Comparison of ENCODE assay signal across 21 mouse cellular contexts in the genomic region with DNA sequence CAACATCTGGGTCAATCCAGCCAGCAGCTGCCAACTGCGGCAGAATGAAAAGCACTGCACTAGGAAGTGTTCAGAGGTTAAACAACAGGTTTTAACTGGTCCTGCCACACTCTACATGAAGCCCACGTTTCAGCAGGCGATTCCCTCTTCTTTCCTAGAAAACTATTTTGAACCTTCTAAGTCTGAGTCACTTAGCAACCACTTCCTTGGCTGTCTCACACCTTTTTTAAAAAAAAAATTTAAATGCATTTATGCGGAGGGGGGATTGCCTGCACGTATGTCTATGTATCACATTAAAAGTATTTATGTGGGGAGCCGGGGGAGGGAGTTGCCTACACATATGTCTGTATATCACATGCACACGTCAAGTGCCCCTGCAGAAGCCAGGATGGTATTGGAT. TPM values are rescaled to one million over a fixed set of nuclear protein-coding genes. Genes with fewer than 3 reads are reported as not detected.
DNase-seq lines count a peak whose midpoint lies in the region; TF ChIP-seq lines count a peak whose summit lies in the region.
"Had no signal": no experiment of that assay in that cellular context is flagged by ENCODE, and none has a peak within 500 bp of the region (broad histone marks: within the 10 kb centered on the region; RNA-seq: fewer than 3 reads in every experiment).

No protein-coding gene starts in this region.

- no peaks in the 10 kb centered on the region for H3K27me3 ChIP-seq in thymus, adult 2 months (ENCODE audit: control insufficient read depth, insufficient read depth, low read length)
- H3K27me3 ChIP-seq: embryonic facial prominence, embryonic 13.5 days; limb, embryonic 13.5 days; liver, embryonic 13.5 days had no signal

- 0 out of 2 replicates have a peak, but pooled peaks cover 2% of the 10 kb centered on the region for H3K4me1 ChIP-seq in thymus, adult 2 months (replicated peaks; ENCODE audit: control insufficient read depth, insufficient read depth, low read length)

- peak; percentile 44 to 66 for DNase-seq in frontal cortex, adult 2 months (ENCODE audit: extremely low spot score in 1 of 2, low spot score in 1 of 2)
- no peak for DNase-seq in frontal cortex, postnatal 25 days (ENCODE audit: low spot score in 2 of 2)
- DNase-seq in thymus, postnatal 14 days: peak; percentile 24
- no peak for DNase-seq in thymus, adult 2 months
- DNase-seq in left cerebral cortex, postnatal 36 days (ENCODE audit: low spot score in 2 of 2): peak; percentile 14 to 27
- DNase-seq in right cerebral cortex, postnatal 36 days (ENCODE audit: low spot score in 2 of 2): peak; percentile 25 to 29
- no peak for DNase-seq in urinary bladder, postnatal 4 days (ENCODE audit: low spot score in 2 of 2)
- DNase-seq in kidney, postnatal 10 days: no peak
- DNase-seq: adrenal gland, postnatal 10 days; cerebellum, adult 9-11 months; gastrocnemius, postnatal 14 days; heart, adult 2 months; heart, postnatal 4 days; kidney, adult 18-20 months; liver, embryonic 13.5 days; lung, embryonic 14.5 days; lung, postnatal 36 days had no signal

- no peak overlapping the region for H3K4me3 ChIP-seq in thymus, adult 2 months (ENCODE audit: control insufficient read depth, insufficient read depth, low read length)
- H3K4me3 ChIP-seq: embryonic facial prominence, embryonic 13.5 days; heart, adult 2 months; limb, embryonic 13.5 days; liver, embryonic 13.5 days had no signal

- no peak for TF ChIP-seq POLR2A in thymus, adult 2 months (IDR thresholded peaks at IDR 0.05; ENCODE audit: control insufficient read depth, extremely low read depth, insufficient read depth, low read length, poor library complexity)

- no peak overlapping the region for H3K27ac ChIP-seq in thymus, adult 2 months (ENCODE audit: control insufficient read depth, insufficient read depth, low read length)
- H3K27ac ChIP-seq: embryonic facial prominence, embryonic 13.5 days; heart, adult 2 months; hindbrain, postnatal 0 days; kidney, postnatal 0 days; limb, embryonic 13.5 days; liver, embryonic 13.5 days had no signal

- H3K36me3 ChIP-seq in thymus, adult 2 months (ENCODE audit: control insufficient read depth, insufficient read depth, low read length): no peaks in the 10 kb centered on the region
- H3K36me3 ChIP-seq: embryonic facial prominence, embryonic 13.5 days; limb, embryonic 13.5 days; liver, embryonic 13.5 days had no signal

- TF ChIP-seq CTCF in thymus, adult 2 months (IDR thresholded peaks at IDR 0.05; ENCODE audit: borderline replicate concordance, control insufficient read depth, extremely low read depth, insufficient read depth, low read length, poor library complexity): no peak

- intact Hi-C loops in left cerebral cortex, postnatal 36 days (cut with DNase I): no loop called here

- 63% methylated on average over 7 of the region's 7 CpGs for WGBS in thymus, adult 2 months

RNA-seq across cellular contexts. Expression of gene Smyd3, which starts 5.9 kb away (rescaled TPM):
- 14.9 and 16.8 TPM in 2 replicates for polyA plus RNA-seq in frontal cortex, adult 2 months (2012; rRNA removed)
- polyA plus RNA-seq in thymus, adult 2 months (2012; rRNA removed): 9.0 and 9.6 TPM in 2 replicates
- 10 to 100 TPM; 22.7 to 28.3 TPM for total RNA-seq in left cerebral cortex, postnatal 36 days (2021)

RNA-seq across cellular contexts. Expression of gene Tfb2m, which starts 34.2 kb away (rescaled TPM):
- polyA plus RNA-seq in frontal cortex, adult 2 months (2012; rRNA removed): 20.3 and 22.2 TPM in 2 replicates
- polyA plus RNA-seq in thymus, adult 2 months (2012; rRNA removed): 10.8 and 10.9 TPM in 2 replicates
- 10 to 100 TPM; 22.0 to 26.4 TPM for total RNA-seq in left cerebral cortex, postnatal 36 days (2021)

RNA-seq across cellular contexts. Expression of gene Cnst, which starts 34.3 kb away (rescaled TPM):
- 24.6 and 26.5 TPM in 2 replicates for polyA plus RNA-seq in frontal cortex, adult 2 months (2012; rRNA removed)
- polyA plus RNA-seq in thymus, adult 2 months (2012; rRNA removed): 28.3 and 28.7 TPM in 2 replicates
- 10 to 100 TPM; 34.5 to 38.2 TPM for total RNA-seq in left cerebral cortex, postnatal 36 days (2021)

Comparison
In these comparisons a context has a peak if more than half of its experiments do, and no peak if none do; other contexts are left out.
1. DNase-seq: peak in frontal cortex, adult 2 months (2 of 2), thymus, postnatal 14 days (single experiment), left cerebral cortex, postnatal 36 days (2 of 2) and right cerebral cortex, postnatal 36 days (2 of 2); none in frontal cortex, postnatal 25 days (0 of 2), thymus, adult 2 months (single experiment), urinary bladder, postnatal 4 days (0 of 2) and kidney, postnatal 10 days (single experiment).